Mouse (Mus musculus): ENCODE data around the gene Dvl3. TPM values are rescaled to one million over a fixed set of nuclear protein-coding genes. Genes with fewer than 3 reads are reported as not detected.

The Dvl3 gene
- polyA plus RNA-seq, 1 experiment, result 11.6 TPM

GRCm38 (mm10) chr16:20540438-20540837 is 23.7 kb downstream of the Dvl3 start:
- no peaks in the 10 kb centered on the region for H3K36me3 ChIP-seq (ENCODE audit: control insufficient read depth, insufficient read depth, low read length)
- no peak overlapping the region for H3K4me3 ChIP-seq (ENCODE audit: control insufficient read depth, low read depth, low read length)
- no peak overlapping the region for H3K27ac ChIP-seq (ENCODE audit: control insufficient read depth, insufficient read depth, low read depth, low read length)
- peaks cover 3% of the 10 kb centered on the region; the same call in 1 of the 2 replicates for H3K4me1 ChIP-seq (ENCODE audit: control insufficient read depth, insufficient read depth, low read length)
- no peaks in the 10 kb centered on the region for H3K27me3 ChIP-seq (ENCODE audit: control insufficient read depth, insufficient read depth, low read length)
- TF ChIP-seq POLR2A (IDR thresholded peaks at IDR 0.05; ENCODE audit: control insufficient read depth, low read depth, low read length), result no peak
- TF ChIP-seq CTCF (IDR thresholded peaks at IDR 0.05; ENCODE audit: control insufficient read depth, insufficient read depth, insufficient replicate concordance, low read depth, low read length), result no peak

GRCm38 (mm10) chr16:20545696-20546095 is 28.9 kb downstream of the Dvl3 start:
- no peak overlapping the region for H3K27ac ChIP-seq (ENCODE audit: control insufficient read depth, insufficient read depth, low read depth, low read length)
- H3K27me3 ChIP-seq (ENCODE audit: control insufficient read depth, insufficient read depth, low read length), result no peaks in the 10 kb centered on the region
- H3K4me3 ChIP-seq (ENCODE audit: control insufficient read depth, low read depth, low read length), result no peak overlapping the region
- peaks cover 2% of the 10 kb centered on the region; the same call in 1 of the 2 replicates for H3K36me3 ChIP-seq (ENCODE audit: control insufficient read depth, insufficient read depth, low read length)
- TF ChIP-seq POLR2A (IDR thresholded peaks at IDR 0.05; ENCODE audit: control insufficient read depth, low read depth, low read length) (no peak), CTCF (IDR thresholded peaks at IDR 0.05; ENCODE audit: control insufficient read depth, insufficient read depth, insufficient replicate concordance, low read depth, low read length) (no peak)
- H3K4me1 ChIP-seq (ENCODE audit: control insufficient read depth, insufficient read depth, low read length), result peaks cover 4% of the 10 kb centered on the region

- H3K36me3 ChIP-seq (ENCODE audit: control insufficient read depth, insufficient read depth, low read length), result peaks cover 2% of the 10 kb centered on the region; the same call in 1 of the 2 replicates
- peak overlapping the region; percentile 95; the same call in 1 of the 2 replicates for H3K27ac ChIP-seq (ENCODE audit: control insufficient read depth, insufficient read depth, low read depth, low read length)
- H3K4me3 ChIP-seq (ENCODE audit: control insufficient read depth, low read depth, low read length), result peak overlapping the region; percentile 99
Measured at GRCm38 (mm10) chr16:20547423-20547822, 30.6 kb downstream of the Dvl3 start.

GRCm38 (mm10) chr16:20548096-20548948 is 31.5 kb downstream of the Dvl3 start, which contains the start of gene Abcf3:
Gene Abcf3, plus strand, starts transcription at chr16:20548577.
- TF ChIP-seq POLR2A (IDR thresholded peaks at IDR 0.05; ENCODE audit: control insufficient read depth, low read depth, low read length), result peak; percentile 98
- 0 out of 2 replicates have a peak, but pooled peaks have one; percentile 1 for TF ChIP-seq CTCF (IDR thresholded peaks at IDR 0.05; ENCODE audit: control insufficient read depth, insufficient read depth, insufficient replicate concordance, low read depth, low read length)
- Histone ChIP-seq H3K27me3 (ENCODE audit: control insufficient read depth, insufficient read depth, low read length) (no peaks in the 10 kb centered on the region), H3K27ac (ENCODE audit: control insufficient read depth, insufficient read depth, low read depth, low read length) (peak within 1 kb of the TSS; percentile 95), H3K36me3 (ENCODE audit: control insufficient read depth, insufficient read depth, low read length) (peaks cover 2% of the 10 kb centered on the region; the same call in 1 of the 2 replicates), H3K4me3 (ENCODE audit: control insufficient read depth, low read depth, low read length) (peak within 1 kb of the TSS; percentile 99), H3K4me1 (ENCODE audit: control insufficient read depth, insufficient read depth, low read length) (peaks cover 4% of the 10 kb centered on the region)

More at GRCm38 (mm10) chr16:20547423-20547822, 30.6 kb downstream of the Dvl3 start:
- H3K4me1 ChIP-seq (ENCODE audit: control insufficient read depth, insufficient read depth, low read length), result peaks cover 4% of the 10 kb centered on the region
- no peaks in the 10 kb centered on the region for H3K27me3 ChIP-seq (ENCODE audit: control insufficient read depth, insufficient read depth, low read length)
- no peak for TF ChIP-seq CTCF (IDR thresholded peaks at IDR 0.05; ENCODE audit: control insufficient read depth, insufficient read depth, insufficient replicate concordance, low read depth, low read length)
- no peak for TF ChIP-seq POLR2A (IDR thresholded peaks at IDR 0.05; ENCODE audit: control insufficient read depth, low read depth, low read length)

GRCm38 (mm10) chr16:20549161-20549560 is 32.4 kb downstream of the Dvl3 start:
- peaks cover 4% of the 10 kb centered on the region for H3K4me1 ChIP-seq (ENCODE audit: control insufficient read depth, insufficient read depth, low read length)
- peak overlapping the region; percentile 99 for H3K4me3 ChIP-seq (ENCODE audit: control insufficient read depth, low read depth, low read length)
- TF ChIP-seq POLR2A (IDR thresholded peaks at IDR 0.05; ENCODE audit: control insufficient read depth, low read depth, low read length) (no peak), CTCF (IDR thresholded peaks at IDR 0.05; ENCODE audit: control insufficient read depth, insufficient read depth, insufficient replicate concordance, low read depth, low read length) (no peak)
- H3K27me3 ChIP-seq (ENCODE audit: control insufficient read depth, insufficient read depth, low read length), result no peaks in the 10 kb centered on the region
- peak overlapping the region; percentile 93 for H3K27ac ChIP-seq (ENCODE audit: control insufficient read depth, insufficient read depth, low read depth, low read length)
- H3K36me3 ChIP-seq (ENCODE audit: control insufficient read depth, insufficient read depth, low read length), result peaks cover 4% of the 10 kb centered on the region

GRCm38 (mm10) chr16:20551691-20552090 is 34.9 kb downstream of the Dvl3 start:
- H3K27ac ChIP-seq (ENCODE audit: control insufficient read depth, insufficient read depth, low read depth, low read length), result no peak overlapping the region
- no peaks in the 10 kb centered on the region for H3K27me3 ChIP-seq (ENCODE audit: control insufficient read depth, insufficient read depth, low read length)
- TF ChIP-seq CTCF (IDR thresholded peaks at IDR 0.05; ENCODE audit: control insufficient read depth, insufficient read depth, insufficient replicate concordance, low read depth, low read length), result no peak
- no peak for TF ChIP-seq POLR2A (IDR thresholded peaks at IDR 0.05; ENCODE audit: control insufficient read depth, low read depth, low read length)
- H3K36me3 ChIP-seq (ENCODE audit: control insufficient read depth, insufficient read depth, low read length), result peaks cover 5% of the 10 kb centered on the region
- H3K4me3 ChIP-seq (ENCODE audit: control insufficient read depth, low read depth, low read length), result no peak overlapping the region
- H3K4me1 ChIP-seq (ENCODE audit: control insufficient read depth, insufficient read depth, low read length), result peaks cover 4% of the 10 kb centered on the region

GRCm38 (mm10) chr16:20552594-20552993 is 35.8 kb downstream of the Dvl3 start:
- Histone ChIP-seq H3K4me3 (ENCODE audit: control insufficient read depth, low read depth, low read length) (no peak overlapping the region), H3K36me3 (ENCODE audit: control insufficient read depth, insufficient read depth, low read length) (peaks cover 5% of the 10 kb centered on the region), H3K27ac (ENCODE audit: control insufficient read depth, insufficient read depth, low read depth, low read length) (no peak overlapping the region), H3K27me3 (ENCODE audit: control insufficient read depth, insufficient read depth, low read length) (no peaks in the 10 kb centered on the region), H3K4me1 (ENCODE audit: control insufficient read depth, insufficient read depth, low read length) (peaks cover 4% of the 10 kb centered on the region)
- TF ChIP-seq POLR2A (IDR thresholded peaks at IDR 0.05; ENCODE audit: control insufficient read depth, low read depth, low read length), result no peak
- no peak for TF ChIP-seq CTCF (IDR thresholded peaks at IDR 0.05; ENCODE audit: control insufficient read depth, insufficient read depth, insufficient replicate concordance, low read depth, low read length)

Measured in testis, adult 2 months (tissue).